Mouse (Mus musculus) neural tube, embryonic 10.5 days (tissue): ENCODE measurements around the gene Arsk.

Experiments used
- DNase-seq: peaks from one replicate; pipeline ENCODE4 v3.0.0-alpha.2; 2017; ENCODE audit warnings: low spot score; ENCODE audit errors: extremely low spot score

Arsk gene

DNA sequence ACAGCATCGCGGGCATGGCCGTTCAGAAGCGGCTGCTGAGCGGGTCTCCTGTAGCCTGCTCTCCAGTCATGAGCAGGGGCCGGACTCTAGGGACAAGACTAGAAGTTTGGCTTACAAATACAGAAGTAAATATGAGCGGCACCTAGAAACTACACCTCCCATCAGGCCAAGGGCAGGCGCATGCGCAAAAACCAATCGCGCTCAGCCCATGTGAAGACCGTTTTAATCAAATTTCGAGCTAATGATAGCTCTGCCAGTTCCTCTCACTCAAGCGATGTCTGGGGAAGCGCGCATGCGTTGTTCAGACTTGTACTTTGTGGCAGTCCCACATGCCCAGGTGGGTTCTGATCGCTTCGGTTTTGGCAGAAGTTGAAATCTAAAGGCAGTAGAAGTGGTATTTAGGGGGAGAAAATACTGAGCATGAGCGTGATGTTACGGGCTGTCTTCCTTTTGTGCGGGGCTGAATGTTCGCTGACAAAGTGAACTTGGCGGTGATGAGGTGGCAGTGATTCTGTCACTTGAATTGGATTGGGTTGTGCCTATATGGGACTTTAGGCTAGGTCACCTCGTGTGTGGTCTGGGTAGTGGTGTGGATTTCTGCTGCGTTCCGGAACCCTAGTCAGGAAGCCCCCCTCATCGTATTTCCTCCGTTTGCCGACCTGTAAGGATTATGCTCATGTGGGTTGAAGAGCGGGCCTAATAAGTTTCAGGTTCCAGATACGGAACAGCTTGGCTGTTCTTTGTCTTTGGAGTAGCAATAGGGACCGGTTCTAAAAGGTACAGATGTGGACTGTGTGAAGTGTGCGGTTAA is at the start of gene Arsk, which contains the start of gene Ttc37:
Gene Arsk (minus strand): TSS at position 168 of the 811 bp plus-strand sequence.
Gene Ttc37 (plus strand): TSS at position 242 of the 811 bp plus-strand sequence.
- peak; percentile 92 for DNase-seq

GRCm38 (mm10) chr13:76141117-76141808 is 42.8 kb upstream of the Arsk start:
- no peak for DNase-seq

DNA sequence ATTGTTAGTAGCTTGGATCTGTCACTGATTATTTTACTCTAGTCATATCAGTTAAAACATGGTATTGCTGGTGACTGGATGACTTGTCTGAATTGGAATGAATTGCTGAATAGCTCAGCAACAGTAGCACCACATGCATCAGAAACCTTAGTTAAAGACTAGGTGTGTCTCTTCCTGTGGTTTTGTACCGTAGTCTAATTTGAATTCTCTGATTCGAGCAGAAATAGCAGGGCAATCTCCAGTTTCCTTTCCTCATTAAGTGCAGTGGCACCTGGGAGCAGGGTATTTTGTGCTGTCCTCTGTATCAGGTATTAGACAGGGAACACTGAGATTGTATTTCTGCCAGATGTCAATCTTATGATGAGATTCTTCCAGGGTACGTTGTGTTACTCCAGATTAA is 40.4 kb upstream of the Arsk start:
- DNase-seq = no peak

GRCm38 (mm10) chr13:76132415-76132814 is 34.0 kb upstream of the Arsk start:
- DNase-seq = no peak

GRCm38 (mm10) chr13:76128799-76129198 is 30.3 kb upstream of the Arsk start:
- no peak for DNase-seq

GRCm38 (mm10) chr13:76109069-76109824 is 10.8 kb upstream of the Arsk start:
- DNase-seq = no peak

DNA sequence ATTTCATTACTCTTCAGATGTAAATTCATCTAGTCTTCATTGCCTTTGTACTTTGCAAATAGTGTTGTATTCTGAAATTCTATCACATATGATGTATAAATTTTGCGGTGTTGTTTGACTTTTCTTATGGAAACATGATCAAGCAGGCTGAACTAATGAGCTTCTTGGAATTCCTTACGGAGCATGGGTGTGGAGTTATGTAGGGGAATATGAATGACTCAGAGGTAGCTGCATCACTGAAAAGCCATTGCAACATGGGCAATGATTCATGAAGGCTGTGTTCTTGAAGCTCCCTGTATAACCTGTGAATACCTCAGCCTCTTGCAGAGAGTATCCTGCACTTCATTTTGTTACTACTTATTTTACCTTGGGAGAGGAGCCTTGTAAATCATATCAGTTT is 3.5 kb upstream of the Arsk start:
- no peak for DNase-seq

GRCm38 (mm10) chr13:76098116-76098492 is 356 bp downstream of the Arsk start:
- no peak for DNase-seq

DNA sequence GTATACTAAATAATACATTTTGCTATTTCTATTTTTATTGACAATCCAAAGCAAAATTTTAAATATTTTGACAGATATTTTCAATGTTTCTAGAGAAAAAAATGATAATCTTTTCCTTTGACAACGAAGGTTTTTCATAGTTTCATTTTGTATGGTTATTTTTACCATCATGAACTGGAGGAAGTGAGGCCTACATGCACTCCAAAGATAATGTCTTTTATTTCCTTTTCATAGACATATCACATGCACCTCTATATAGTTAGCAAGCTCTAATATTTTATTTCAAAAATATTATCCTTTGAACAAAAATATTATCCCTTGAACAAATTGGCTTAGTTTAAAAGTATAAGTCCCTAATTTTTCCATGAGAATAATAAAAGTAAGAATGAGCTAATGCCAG is 24.1 kb downstream of the Arsk start:
- DNase-seq = no peak

DNA sequence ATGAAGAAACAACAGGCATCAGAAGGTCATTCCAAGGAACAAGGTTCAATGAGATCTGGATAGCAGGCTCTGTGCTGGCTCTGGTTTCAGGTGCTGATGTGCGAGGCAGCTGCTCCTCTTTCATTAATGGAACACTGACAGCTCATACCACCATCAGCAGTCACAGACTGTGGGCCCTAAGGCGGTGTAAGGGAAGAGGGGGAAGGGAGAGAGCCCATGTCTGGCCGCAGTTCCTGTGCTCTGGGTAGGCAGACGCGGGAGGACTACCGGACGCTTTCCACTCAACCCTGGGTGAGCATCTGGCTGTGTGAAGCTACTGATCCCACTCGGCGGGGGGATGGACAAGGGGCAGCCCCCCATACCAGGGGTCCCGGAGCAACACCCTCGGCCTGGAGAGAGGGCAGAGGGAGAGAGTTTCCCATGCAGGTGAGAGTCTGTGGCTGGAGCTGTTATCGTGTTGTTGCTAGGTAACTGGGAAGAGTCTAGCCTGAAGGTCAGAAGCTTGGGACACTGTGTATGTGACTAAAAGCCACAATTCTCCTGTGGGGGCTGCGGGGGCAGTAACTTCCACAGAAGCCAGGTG is 34.0 kb downstream of the Arsk start:
- no peak for DNase-seq

DNA sequence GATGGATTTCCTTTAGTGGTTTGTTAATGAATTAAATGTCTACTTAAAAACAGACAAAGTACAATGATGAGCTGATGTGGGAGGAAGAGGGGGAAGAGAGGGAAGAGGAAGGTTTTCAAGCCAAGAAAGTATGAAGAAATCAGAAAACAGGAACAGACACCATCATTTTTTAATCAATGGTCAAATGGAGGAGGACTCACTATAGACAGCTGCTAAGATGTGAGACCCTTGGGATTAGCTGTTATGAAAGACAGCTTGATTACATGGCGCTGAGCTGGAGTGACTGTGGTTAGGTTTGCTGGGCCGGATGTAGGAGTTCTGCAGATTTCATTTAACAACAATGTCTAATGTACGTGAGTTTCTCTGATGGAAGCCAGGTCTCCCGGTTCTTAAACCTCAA is 34.9 kb downstream of the Arsk start:
- no peak for DNase-seq

DNA sequence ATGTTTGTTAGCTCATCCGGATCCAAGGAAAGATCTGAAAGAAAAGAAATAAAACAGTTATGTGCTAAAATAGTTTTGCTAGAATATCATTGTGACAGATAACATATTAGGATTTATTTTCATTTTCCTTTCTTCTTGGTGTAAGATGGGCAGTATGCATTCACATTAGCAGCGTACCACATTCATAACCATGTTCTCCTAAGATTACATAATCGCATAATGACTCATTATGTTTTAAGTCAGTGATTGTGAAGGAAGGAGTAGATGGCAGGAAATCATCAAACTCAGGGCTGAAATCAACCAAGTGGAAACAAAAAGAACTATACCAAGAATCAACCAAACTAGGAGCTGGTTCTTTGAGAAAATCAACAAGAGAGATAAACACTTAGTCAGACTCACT is 35.9 kb downstream of the Arsk start:
- DNase-seq = no peak

- no peak for DNase-seq
Observed at GRCm38 (mm10) chr13:76062126-76062525, 36.3 kb downstream of the Arsk start.

- no peak for DNase-seq
Observed at GRCm38 (mm10) chr13:76059591-76059990, 38.9 kb downstream of the Arsk start.

DNA sequence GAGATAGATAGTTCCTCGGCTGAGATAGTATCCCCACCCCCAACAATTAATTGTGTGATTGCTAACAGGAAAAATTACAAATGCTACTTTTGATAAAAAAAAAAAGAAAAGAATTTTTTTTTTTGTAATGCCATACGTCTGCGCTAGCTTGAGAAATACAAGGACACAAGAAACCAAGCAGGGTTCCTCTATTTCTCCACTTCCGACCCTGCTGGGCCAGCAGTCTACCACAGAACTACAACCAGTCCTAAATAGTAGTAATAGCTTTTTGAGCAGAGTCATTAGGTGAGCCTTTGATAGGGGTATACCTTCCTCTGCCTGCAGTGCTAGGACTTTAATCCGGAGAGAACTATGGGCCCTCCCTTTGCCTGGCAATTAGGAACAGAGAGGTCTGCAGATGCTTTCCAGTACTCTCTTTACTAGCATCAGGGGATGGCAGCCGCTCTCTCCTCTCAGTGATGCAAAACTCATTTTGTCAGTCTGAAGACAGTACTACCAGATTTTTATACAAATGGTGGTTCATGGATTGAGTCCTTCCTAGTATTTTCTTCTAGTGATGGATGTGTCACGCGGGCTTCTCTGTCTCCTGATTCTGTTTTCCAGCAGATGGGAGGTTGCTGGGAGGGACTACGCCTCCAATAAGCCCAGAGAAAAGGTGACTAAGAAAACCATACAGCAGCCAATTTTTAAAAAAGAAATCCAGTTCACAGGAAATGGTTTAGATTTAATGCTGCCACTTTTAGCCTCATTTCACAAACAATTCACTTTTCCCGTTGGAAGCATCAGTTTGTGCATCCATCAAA is 41.0 kb downstream of the Arsk start:
- no peak for DNase-seq

DNA sequence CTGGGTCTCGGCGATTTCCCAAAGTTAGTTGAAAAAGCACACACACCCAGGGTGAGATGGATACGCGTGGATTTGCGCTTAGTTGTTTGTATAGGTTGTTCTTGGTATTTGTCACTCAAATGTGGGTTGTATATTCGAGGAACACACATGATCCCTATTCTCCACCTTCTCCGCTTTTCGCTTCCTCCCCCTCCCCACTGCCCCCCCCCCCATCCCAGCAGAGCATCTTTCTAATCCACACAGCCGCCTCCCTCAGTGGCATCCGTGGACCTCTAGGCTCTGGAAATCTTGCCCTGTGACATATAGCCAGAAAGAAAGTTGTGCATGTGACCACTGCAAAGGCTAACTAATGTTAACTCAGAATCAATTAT is 41.6 kb downstream of the Arsk start, which contains the start of gene Gpr150:
Gene Gpr150 (minus strand): TSS at position 101 of the 371 bp plus-strand sequence.
- DNase-seq = no peak

DNA sequence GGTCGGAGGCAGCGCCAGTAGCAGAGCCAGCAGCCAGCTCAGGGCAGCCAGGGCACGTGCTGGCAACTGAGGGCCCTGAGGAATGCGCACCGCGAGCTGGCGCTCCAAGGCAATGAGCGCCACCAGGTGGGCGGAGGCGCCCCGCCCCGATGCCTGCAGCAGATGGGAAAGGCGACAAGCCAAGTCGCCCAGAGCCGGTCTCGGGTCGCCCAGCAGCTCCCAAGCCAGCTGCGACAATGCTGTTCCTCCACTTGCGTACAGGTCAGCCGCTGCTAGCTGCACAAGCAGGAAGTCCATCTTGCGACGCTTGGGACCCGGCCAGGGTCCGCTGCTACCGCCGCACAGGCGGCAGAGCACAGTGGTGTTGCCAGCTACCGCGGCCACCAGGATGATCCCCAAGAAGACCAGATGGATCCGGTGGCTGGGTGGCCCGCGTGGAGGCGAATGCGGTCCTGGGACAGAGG is 42.2 kb downstream of the Arsk start:
- DNase-seq = peak; percentile 77

DNA sequence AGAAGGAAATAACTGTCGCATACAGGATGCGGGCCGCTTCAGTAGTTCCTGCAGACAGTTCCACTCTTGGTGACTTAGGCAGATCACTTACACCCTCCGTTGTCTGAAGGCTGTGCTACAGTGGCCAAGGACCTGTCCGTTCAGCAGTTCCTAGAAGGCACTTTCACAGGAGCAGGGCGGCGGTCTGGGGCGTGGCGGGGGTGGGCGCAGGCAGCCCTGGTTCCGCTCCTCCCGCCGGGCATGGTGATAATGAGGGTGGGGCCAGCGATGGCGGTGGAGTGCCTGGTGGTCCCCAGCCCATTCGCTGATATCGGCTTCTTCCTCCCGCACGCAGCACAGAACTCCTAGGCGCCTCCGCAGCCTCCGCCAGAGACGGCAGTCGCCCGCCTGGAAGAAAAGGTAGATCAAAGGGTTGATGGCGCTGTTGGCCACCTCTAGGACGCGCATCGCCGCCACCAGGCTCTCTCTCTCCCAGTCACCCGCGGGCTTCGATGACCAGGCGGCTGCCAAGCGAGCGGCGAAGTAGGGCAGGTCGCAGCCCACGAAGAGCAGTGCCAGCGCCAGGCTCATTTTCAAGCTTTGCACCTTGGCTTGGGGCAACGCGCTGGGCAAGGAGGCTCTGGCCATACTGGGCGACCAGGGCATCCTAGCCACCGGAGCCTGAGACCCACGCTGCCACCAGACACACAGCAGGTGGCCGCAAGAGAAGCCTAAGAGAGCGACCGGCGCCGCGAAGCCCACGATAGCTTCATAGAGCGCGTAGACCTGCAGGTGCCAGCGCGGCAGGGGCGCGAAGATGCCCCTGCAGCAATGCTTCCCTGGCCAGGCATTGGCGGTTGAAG is 42.8 kb downstream of the Arsk start:
- peak; percentile 63 for DNase-seq

GRCm38 (mm10) chr13:76044971-76045370 is 53.5 kb downstream of the Arsk start:
- no peak for DNase-seq

DNA sequence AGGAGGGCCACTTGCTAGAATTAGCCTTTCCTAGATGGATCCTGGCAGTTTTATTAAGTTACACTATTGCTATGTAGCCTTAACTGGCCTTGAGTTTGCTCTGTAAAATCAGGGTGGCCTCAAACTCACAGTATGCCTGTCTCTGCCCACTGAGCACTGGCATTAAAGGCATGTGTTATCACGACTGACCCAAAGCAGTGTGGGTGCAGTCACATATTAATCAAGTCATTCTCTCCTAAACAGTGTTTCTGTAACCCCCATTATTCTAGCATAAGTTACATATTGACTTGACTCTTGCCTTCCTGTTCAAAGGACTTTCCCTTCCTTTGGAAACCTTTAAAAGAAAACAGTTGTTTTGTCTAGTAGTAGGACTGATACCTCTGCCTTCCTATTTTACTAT is 56.0 kb downstream of the Arsk start:
- no peak for DNase-seq
